Mouse (Mus musculus) liver, embryonic 14.5 days (tissue): ENCODE data around the gene Angptl4.

Experiments used
- CTCF ChIP-seq: IDR thresholded peaks from 2 replicates; pipeline ENCODE4 v1.5.1; 2016; ENCODE audit warnings: antibody characterized with exemption, low read depth, control low read depth
- EP300 ChIP-seq: IDR thresholded peaks from 2 replicates; pipeline ENCODE4 v1.6.1; 2016; ENCODE audit warnings: antibody characterized with exemption, low read depth

DNA sequence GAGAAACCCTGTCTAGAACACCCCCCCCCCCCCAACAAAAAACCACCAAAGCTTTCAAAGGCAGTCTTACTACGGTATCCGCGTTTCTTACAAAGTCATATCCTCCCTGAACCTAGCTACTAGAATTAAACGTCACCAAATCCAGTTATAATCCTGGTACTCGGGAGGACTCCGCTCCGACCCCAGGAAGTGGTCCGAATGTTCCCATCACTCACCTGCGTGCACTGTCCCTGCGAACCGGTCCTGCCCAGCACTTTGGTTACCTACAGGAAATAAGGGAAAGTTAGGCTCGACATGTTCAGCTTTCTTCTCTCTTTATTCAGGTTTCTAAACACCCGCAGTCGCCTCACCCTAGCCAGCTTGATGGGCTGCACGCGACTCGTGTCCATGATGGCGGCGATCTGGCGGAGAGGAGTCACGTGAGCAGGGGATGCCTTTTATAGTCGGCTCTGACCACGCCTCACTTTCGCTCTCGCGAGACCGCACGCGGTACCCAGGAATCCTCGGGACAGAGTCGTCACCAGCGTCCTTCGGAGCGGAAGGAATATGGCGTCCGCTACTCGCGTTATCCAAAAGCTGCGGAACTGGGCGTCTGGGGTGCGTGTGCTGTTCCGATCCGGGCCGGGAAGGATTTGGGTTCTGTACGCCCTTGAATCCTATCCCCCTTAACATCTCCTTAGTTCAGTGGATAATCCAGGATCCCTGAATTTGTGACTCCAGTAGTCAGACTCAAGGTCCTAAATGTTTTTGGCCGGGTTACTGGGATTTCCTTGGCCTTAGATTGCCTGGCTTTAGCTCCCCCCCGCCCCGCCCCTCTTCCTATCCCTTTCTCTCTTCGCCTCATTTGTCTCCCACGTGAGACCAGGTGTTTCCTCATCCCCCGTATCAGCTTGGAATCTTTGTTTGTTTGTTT is 42.7 kb upstream of the Angptl4 start, which contains the start of the genes Rps28 and Ndufa7:
- TF ChIP-seq CTCF (no peak), EP300 (peak; percentile 76)
